Mouse (Mus musculus): ENCODE results near the gene Hist1h2be.

DNA sequence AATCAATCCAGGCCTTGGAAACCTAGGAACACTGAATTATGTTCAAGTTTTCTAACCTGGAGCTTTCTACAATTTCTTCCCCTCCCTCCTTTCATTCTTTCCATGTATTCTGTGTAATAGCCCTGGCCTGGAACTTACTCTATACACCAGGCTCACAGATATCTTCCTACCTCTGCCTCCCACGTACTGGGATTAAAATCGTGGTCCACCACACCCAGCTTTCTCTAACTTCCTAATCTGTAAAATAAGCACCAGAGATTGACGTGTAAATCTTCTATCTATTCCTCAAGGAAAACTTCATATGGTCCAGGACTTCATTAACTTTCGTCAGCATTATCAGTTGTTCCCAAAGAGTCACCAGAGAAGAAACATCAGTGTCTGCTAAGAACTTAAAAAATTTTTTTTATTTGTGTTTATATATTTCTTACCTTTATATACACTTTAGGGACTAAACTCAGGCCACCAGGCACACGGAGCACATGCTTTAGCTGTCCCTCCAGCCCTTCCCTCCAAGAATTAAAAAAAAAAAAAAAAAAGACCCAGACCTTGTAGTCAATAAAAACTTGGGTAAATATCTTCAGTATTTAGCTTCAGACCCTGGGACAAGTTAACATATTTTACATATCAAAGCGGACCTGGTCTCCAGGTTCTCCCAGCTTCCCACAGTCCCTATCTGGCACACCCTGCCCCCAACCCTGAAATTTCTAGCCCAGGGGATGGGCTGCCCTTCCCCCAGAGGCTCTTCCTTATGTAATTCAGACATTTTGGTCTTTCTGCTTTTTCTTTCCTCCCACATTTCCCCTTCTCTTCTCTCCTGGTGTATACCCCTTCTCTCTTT lies 38.5 kb downstream of the Hist1h2be start:
- TF ChIP-seq CTCF (IDR thresholded peaks at IDR 0.05; ENCODE audit: low read depth, low read length) (no peak), POLR2A (IDR thresholded peaks at IDR 0.05; ENCODE audit: extremely low read depth, insufficient read depth, low read length) (no peak)

Data from liver, adult 2 months (tissue).